Mouse (Mus musculus): ENCODE data around the gene Leng8.

DNA sequence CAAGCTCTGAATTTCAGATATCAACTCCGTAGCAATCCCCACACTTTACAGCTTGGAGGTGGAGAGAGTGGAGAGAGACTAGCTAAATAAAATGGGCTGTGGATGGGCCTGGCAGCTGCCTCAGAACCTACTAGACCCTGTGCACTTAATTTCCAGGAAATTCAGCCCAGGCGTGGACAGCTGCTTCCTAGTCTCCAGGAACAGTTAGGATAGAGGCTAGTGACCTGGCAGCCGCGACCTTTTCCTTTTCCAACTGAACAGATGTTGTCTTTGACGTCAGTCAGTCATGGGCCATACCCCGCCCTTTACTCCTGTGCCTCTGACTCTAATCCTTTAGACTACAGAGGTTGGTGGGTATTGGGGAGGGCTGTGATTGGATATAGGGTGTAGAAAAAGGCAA lies 8.0 kb upstream of the Leng8 start:
- TF ChIP-seq EP300 (IDR thresholded peaks at IDR 0.05; ENCODE audit: insufficient read depth, low read depth, low read length) (peak; percentile 56; the same call in 1 of the 2 replicates), POLR2A (IDR thresholded peaks at IDR 0.05; ENCODE audit: insufficient read depth, low read depth, low read length) (no peak), CTCF (IDR thresholded peaks at IDR 0.05) (no peak)

All from heart, adult 2 months (tissue).